Comparison of ENCODE assay signal across 15 mouse cellular contexts in genomic region chr11:32142771-32143170, GRCm38 (mm10). TPM values are rescaled to one million over a fixed set of nuclear protein-coding genes. Genes with fewer than 3 reads are reported as not detected.
DNase-seq lines count a peak whose midpoint lies in the region; ATAC-seq and TF ChIP-seq lines count a peak whose summit lies in the region.
"Had no signal": no experiment of that assay in that cellular context is flagged by ENCODE, and none has a peak within 500 bp of the region (broad histone marks: within the 10 kb centered on the region; RNA-seq: fewer than 3 reads in every experiment).

No protein-coding gene starts in this region.

- no peak overlapping the region for H3K9ac ChIP-seq in embryonic facial prominence, embryonic 14.5 days (ENCODE audit: low read depth, low read length)
- H3K9ac ChIP-seq in hindbrain, embryonic 11.5 days (ENCODE audit: low read depth, low read length): no peak overlapping the region
- H3K9ac ChIP-seq in midbrain, postnatal 0 days (replicated peaks; ENCODE audit: low read length, poor library complexity, severe bottlenecking): no peak overlapping the region
- H3K9ac ChIP-seq: embryonic facial prominence, embryonic 12.5 days; heart, embryonic 15.5 days; intestine, embryonic 15.5 days; liver, embryonic 14.5 days had no signal

- intact Hi-C loops in heart, postnatal 25 days (cut with DNase I): no loop called here

- H3K4me1 ChIP-seq in embryonic facial prominence, embryonic 14.5 days (ENCODE audit: control insufficient read depth, insufficient read depth, low read length): 0 out of 2 replicates have a peak, but pooled peaks cover 4% of the 10 kb centered on the region
- peaks cover 2% of the 10 kb centered on the region; the same call in 1 of the 2 replicates for H3K4me1 ChIP-seq in hindbrain, embryonic 11.5 days (replicated peaks; ENCODE audit: control insufficient read depth, insufficient read depth, low read length)
- 0 out of 2 replicates have a peak, but pooled peaks cover 7% of the 10 kb centered on the region for H3K4me1 ChIP-seq in midbrain, postnatal 0 days (ENCODE audit: insufficient read depth, low read length)
- H3K4me1 ChIP-seq: heart, embryonic 15.5 days had no signal

- H3K36me3 ChIP-seq in embryonic facial prominence, embryonic 14.5 days (ENCODE audit: control insufficient read depth, insufficient read depth, low read length): no peaks in the 10 kb centered on the region
- H3K36me3 ChIP-seq in hindbrain, embryonic 11.5 days (ENCODE audit: control insufficient read depth, insufficient read depth, low read length): no peaks in the 10 kb centered on the region
- H3K36me3 ChIP-seq in midbrain, postnatal 0 days (ENCODE audit: insufficient read depth, low read length): no peaks in the 10 kb centered on the region
- H3K36me3 ChIP-seq: embryonic facial prominence, embryonic 12.5 days; heart, embryonic 15.5 days; intestine, embryonic 15.5 days had no signal

- no peak overlapping the region for H3K4me3 ChIP-seq in embryonic facial prominence, embryonic 14.5 days (ENCODE audit: low read depth, low read length)
- H3K4me3 ChIP-seq in hindbrain, embryonic 11.5 days (ENCODE audit: low read depth, low read length): no peak overlapping the region
- no peak overlapping the region for H3K4me3 ChIP-seq in midbrain, postnatal 0 days (ENCODE audit: low read depth, low read length)
- H3K4me3 ChIP-seq: embryonic facial prominence, embryonic 12.5 days; heart, embryonic 15.5 days; intestine, embryonic 15.5 days had no signal

- no peaks in the 10 kb centered on the region for H3K27me3 ChIP-seq in embryonic facial prominence, embryonic 14.5 days (replicated peaks; ENCODE audit: control insufficient read depth, insufficient read depth, low read length)
- no peaks in the 10 kb centered on the region for H3K27me3 ChIP-seq in hindbrain, embryonic 11.5 days (ENCODE audit: control insufficient read depth, insufficient read depth, low read length)
- H3K27me3 ChIP-seq in midbrain, postnatal 0 days (ENCODE audit: insufficient read depth, low read length): no peaks in the 10 kb centered on the region
- H3K27me3 ChIP-seq: embryonic facial prominence, embryonic 12.5 days; heart, embryonic 15.5 days; intestine, embryonic 15.5 days had no signal

- no peaks in the 10 kb centered on the region for H3K9me3 ChIP-seq in embryonic facial prominence, embryonic 14.5 days (ENCODE audit: control insufficient read depth, low read length)
- H3K9me3 ChIP-seq in hindbrain, embryonic 11.5 days (ENCODE audit: control insufficient read depth, low read length): no peaks in the 10 kb centered on the region
- H3K9me3 ChIP-seq in midbrain, postnatal 0 days (ENCODE audit: low read length): no peaks in the 10 kb centered on the region
- H3K9me3 ChIP-seq: embryonic facial prominence, embryonic 12.5 days; heart, embryonic 15.5 days; intestine, embryonic 15.5 days had no signal

- no peak overlapping the region for H3K27ac ChIP-seq in embryonic facial prominence, embryonic 14.5 days (replicated peaks; ENCODE audit: low read depth, low read length)
- peak overlapping the region; percentile 48; the same call in 1 of the 2 replicates for H3K27ac ChIP-seq in hindbrain, embryonic 11.5 days (ENCODE audit: low read depth, low read length)
- no peak overlapping the region; the same call in 1 of the 2 replicates for H3K27ac ChIP-seq in midbrain, postnatal 0 days (ENCODE audit: low read depth, low read length)
- H3K27ac ChIP-seq: embryonic facial prominence, embryonic 12.5 days; heart, embryonic 15.5 days; intestine, embryonic 15.5 days; liver, embryonic 14.5 days had no signal

- no peak for TF ChIP-seq CTCF in midbrain, postnatal 0 days (IDR thresholded peaks at IDR 0.05)

- 65% methylated on average over 5 of the region's 5 CpGs for WGBS in embryonic facial prominence, embryonic 14.5 days
- 76% methylated on average over 5 of the region's 5 CpGs for WGBS in hindbrain, embryonic 11.5 days
- WGBS in midbrain, postnatal 0 days: 65% methylated on average over 5 of the region's 5 CpGs

- peak; percentile 31; the same call in 1 of the 2 replicates for ATAC-seq in embryonic facial prominence, embryonic 14.5 days (ENCODE audit: low read depth)
- no peak for ATAC-seq in hindbrain, embryonic 11.5 days (ENCODE audit: low FRiP score)
- ATAC-seq in midbrain, postnatal 0 days (ENCODE audit: low FRiP score): no peak
- ATAC-seq: intestine, embryonic 15.5 days had no signal

- DNase-seq in heart, adult 11 months: peak; percentile 82
- no peak for DNase-seq in heart, postnatal 25 days (ENCODE audit: low spot score)
- DNase-seq in embryonic facial prominence, embryonic 14.5 days (ENCODE audit: low spot score): peak; percentile 24
- no peak for DNase-seq in hindbrain, embryonic 11.5 days (ENCODE audit: low spot score)
- peak; percentile 41 for DNase-seq in midbrain, postnatal 0 days (ENCODE audit: low spot score)
- DNase-seq in embryo, embryonic 10 days (ENCODE audit: low spot score): no peak
- DNase-seq in thymus, postnatal 0 days (ENCODE audit: low spot score): no peak
- DNase-seq: cerebellum, adult 9-11 months; layer of hippocampus, postnatal 36 days; thymus, postnatal 4 days had no signal

- no peak overlapping the region for H3K4me2 ChIP-seq in embryonic facial prominence, embryonic 14.5 days (ENCODE audit: low read depth, low read length)
- H3K4me2 ChIP-seq in hindbrain, embryonic 11.5 days (replicated peaks; ENCODE audit: low read depth, low read length): no peak overlapping the region
- no peak overlapping the region for H3K4me2 ChIP-seq in midbrain, postnatal 0 days (ENCODE audit: low read depth, low read length, poor library complexity, severe bottlenecking)
- H3K4me2 ChIP-seq: embryonic facial prominence, embryonic 12.5 days; heart, embryonic 15.5 days; intestine, embryonic 15.5 days had no signal

RNA-seq across cellular contexts. Expression of gene Il9r, which starts 57.3 kb away (rescaled TPM):
- not detected for total RNA-seq in heart, postnatal 25 days (2021)
- 0.14 and 0.22 TPM in 2 replicates for polyA plus RNA-seq in embryonic facial prominence, embryonic 14.5 days (2014; fragmentation: Nextera tagmentation; extraction: Ambion mirVana)
- polyA plus RNA-seq in hindbrain, embryonic 11.5 days (2014; fragmentation: Nextera tagmentation; extraction: Ambion mirVana): not detected in 2 replicates
- 0.33 TPM in 1 of 2 replicates, not detected in the other for total RNA-seq in midbrain, postnatal 0 days (2014; rRNA removed)
- 0.04 TPM in 1 of 2 replicates, not detected in the other for polyA plus RNA-seq in midbrain, postnatal 0 days (2015; fragmentation: Nextera tagmentation; extraction: Ambion mirVana)
- polyA plus RNA-seq in thymus, postnatal 0 days (2015; fragmentation: Nextera tagmentation; extraction: Ambion mirVana): 5.3 and 5.7 TPM in 2 replicates
- total RNA-seq: layer of hippocampus, postnatal 36 days had no signal
- polyA plus RNA-seq: embryonic facial prominence, embryonic 12.5 days; limb, embryonic 11.5 days had no signal

Comparison
In these comparisons a context has a peak if more than half of its experiments do, and no peak if none do; other contexts are left out.
1. DNase-seq: peak in heart, adult 11 months (single experiment), embryonic facial prominence, embryonic 14.5 days (single experiment) and midbrain, postnatal 0 days (single experiment); none in heart, postnatal 25 days (single experiment), hindbrain, embryonic 11.5 days (single experiment), embryo, embryonic 10 days (single experiment) and thymus, postnatal 0 days (single experiment).